Mouse (Mus musculus): ENCODE data around the gene Dlk2.

GRCm38 (mm10) chr17:46254106-46254505, 43.1 kb upstream of the Dlk2 start:
- TF ChIP-seq CTCF (IDR thresholded peaks at IDR 0.05; ENCODE audit: borderline replicate concordance, control insufficient read depth, extremely low read depth, insufficient read depth, low read length, poor library complexity) (no peak), POLR2A (IDR thresholded peaks at IDR 0.05; ENCODE audit: control insufficient read depth, extremely low read depth, insufficient read depth, low read length, poor library complexity) (no peak)

Measured in thymus, adult 2 months (tissue).